Mouse (Mus musculus) ES-E14 (cell line): ENCODE results near the gene Morc3. TPM values are rescaled to one million over a fixed set of nuclear protein-coding genes. Genes with fewer than 3 reads are reported as not detected.

Source experiments
- DNase-seq: peaks from one replicate; pipeline ENCODE4 v3.0.0-alpha.2; 2013; ENCODE audit warnings: low read depth, low spot score
- H3K27ac ChIP-seq: 2 replicates; pipeline ENCODE4 v1.5.1; 2012; ENCODE audit warnings: low read depth, mild to moderate bottlenecking, low read length, moderate library complexity, mixed read lengths; ENCODE audit not compliant: poor library complexity, insufficient read depth, severe bottlenecking
- H3K36me3 ChIP-seq: 2 replicates; pipeline ENCODE4 v1.6.1; 2012; ENCODE audit warnings: mild to moderate bottlenecking, low read length, moderate library complexity, mixed read lengths; ENCODE audit not compliant: control insufficient read depth, poor library complexity, insufficient read depth, severe bottlenecking
- H3K4me1 ChIP-seq, 2 experiments: fragments of 150-350 bp in 1 of 2; sonication (generic) in 1 of 2; 2 replicates each; pipeline ENCODE4 v1.6.1; 2012; ENCODE audit warnings: low read length in 2 of 2, mild to moderate bottlenecking in 1 of 2, mixed read lengths in 1 of 2; ENCODE audit not compliant: control insufficient read depth in 2 of 2, insufficient read depth in 2 of 2, poor library complexity in 1 of 2
- H3K4me3 ChIP-seq, 2 experiments: fragments of 150-350 bp in 1 of 2; sonication (generic) in 1 of 2; 2 replicates each; pipeline ENCODE4 v1.5.1; 2012; ENCODE audit warnings: low read length in 2 of 2, low read depth in 1 of 2, mild to moderate bottlenecking in 1 of 2, mixed read lengths in 1 of 2; ENCODE audit not compliant: insufficient read depth in 1 of 2, poor library complexity in 1 of 2, severe bottlenecking in 1 of 2
- H3K9ac ChIP-seq: 2 replicates; pipeline ENCODE4 v1.6.1; 2012; ENCODE audit warnings: low read depth, mild to moderate bottlenecking, low read length, mixed read lengths; ENCODE audit not compliant: poor library complexity, insufficient read depth, severe bottlenecking
- H3K9me3 ChIP-seq: fragments of 150-350 bp; sonication (generic); 2 replicates; pipeline ENCODE4 v1.6.1; 2012; ENCODE audit warnings: low read depth, mild to moderate bottlenecking, low read length; ENCODE audit not compliant: control insufficient read depth, insufficient read depth
- CHD2 ChIP-seq: IDR thresholded peaks from 2 replicates; pipeline ENCODE4 v1.6.1; 2014; ENCODE audit warnings: mild to moderate bottlenecking, low read depth, low read length, inconsistent platforms
- HCFC1 ChIP-seq: IDR thresholded peaks from 2 replicates; pipeline ENCODE4 v1.6.1; 2012; ENCODE audit warnings: low read length, inconsistent platforms, borderline replicate concordance; ENCODE audit not compliant: insufficient read depth
- MAFK ChIP-seq: IDR thresholded peaks from 2 replicates; pipeline ENCODE4 v1.6.1; 2014; ENCODE audit warnings: mild to moderate bottlenecking, low read depth, low read length, inconsistent platforms; ENCODE audit not compliant: insufficient read depth
- ZC3H11A ChIP-seq: IDR thresholded peaks from 2 replicates; pipeline ENCODE4 v1.6.1; 2012; ENCODE audit warnings: low read depth, mild to moderate bottlenecking, inconsistent platforms, low read length, borderline replicate concordance
- ZNF384 ChIP-seq: IDR thresholded peaks from 2 replicates; pipeline ENCODE4 v1.6.1; 2012; ENCODE audit warnings: low read depth, low read length, inconsistent platforms
- in situ Hi-C, 2 experiments: fragments of 600-800 bp; cut with MboI; formaldehyde crosslinking; loops; one replicate each; pipeline ENCODE4 v1.15.1; 2025; ENCODE audit warnings: low sequenced_read_pairs in 2 of 2, inconsistent platforms in 1 of 2; ENCODE audit not compliant: unreplicated experiment in 2 of 2
- total RNA-seq: library from RNA; depleted of rRNA; stranded (reverse); fragments of 300-350 nt; gene quantifications from 2 replicates; pipeline ENCODE4 v1.2.3, GENCODE M21; 2012

Gene Morc3
- total RNA-seq, 1 experiment, result 90.3 TPM

- DNase-seq, result no peak
- Histone ChIP-seq H3K4me3 (no peak overlapping the region), H3K9me3 (no peaks in the 10 kb centered on the region), H3K9ac (no peak overlapping the region), H3K4me1 (peaks cover 2 to 19% of the 10 kb centered on the region in 2 experiments; a peak in 2 of 4 replicates), H3K27ac (no peak overlapping the region), H3K36me3 (peaks cover 7% of the 10 kb centered on the region)
- in situ Hi-C loops, result no loop called here
- no peak for TF ChIP-seq HCFC1
- no peak for TF ChIP-seq MAFK
- TF ChIP-seq ZNF384, result no peak
- no peak for TF ChIP-seq CHD2
- no peak for TF ChIP-seq ZC3H11A
These were observed 78.0 kb downstream of the Morc3 start for GRCm38 (mm10) chr16:93909936-93910335.

GRCm38 (mm10) chr16:93910735-93911665, 79.1 kb downstream of the Morc3 start:
- Histone ChIP-seq H3K9me3 (no peaks in the 10 kb centered on the region), H3K4me1 (peaks cover 2 to 19% of the 10 kb centered on the region in 2 experiments; a peak in 2 of 4 replicates), H3K4me3 (peak overlapping the region; percentile 5 to 16; a peak in 2 of 4 replicates), H3K36me3 (peaks cover under 1% of the 10 kb centered on the region; the same call in 1 of the 2 replicates), H3K9ac (peak overlapping the region; percentile 62; the same call in 1 of the 2 replicates), H3K27ac (peak overlapping the region; percentile 49; the same call in 1 of the 2 replicates)
- in situ Hi-C loops, result no loop called here
- DNase-seq, result no peak
- no peak for TF ChIP-seq ZC3H11A
- TF ChIP-seq CHD2, result no peak
- no peak for TF ChIP-seq MAFK
- TF ChIP-seq ZNF384, result no peak

GRCm38 (mm10) chr16:93912158-93912557, 80.2 kb downstream of the Morc3 start:
- no peak overlapping the region; the same call in 1 of the 2 replicates for H3K9ac ChIP-seq
- peaks cover 2 to 14% of the 10 kb centered on the region in 2 experiments; a peak in 1 of 4 replicates for H3K4me1 ChIP-seq
- in situ Hi-C loops, result no loop called here

GRCm38 (mm10) chr16:93912808-93913207, 80.9 kb downstream of the Morc3 start:
- in situ Hi-C loops, result no loop called here
- no peaks in the 10 kb centered on the region for H3K36me3 ChIP-seq
- H3K9ac ChIP-seq, result no peak overlapping the region
- H3K27ac ChIP-seq, result no peak overlapping the region
- H3K9me3 ChIP-seq, result no peaks in the 10 kb centered on the region
- H3K4me3 ChIP-seq, result no peak overlapping the region
- no peak for TF ChIP-seq HCFC1
- TF ChIP-seq MAFK, result no peak
- no peak for TF ChIP-seq ZNF384
- TF ChIP-seq CHD2, result no peak
- TF ChIP-seq ZC3H11A, result no peak
- H3K4me1 ChIP-seq, result peaks cover 0 to 12% of the 10 kb centered on the region in 2 experiments; a peak in 1 of 4 replicates
- no peak for DNase-seq

More at GRCm38 (mm10) chr16:93912158-93912557, 80.2 kb downstream of the Morc3 start:
- Histone ChIP-seq H3K9me3 (no peaks in the 10 kb centered on the region), H3K27ac (no peak overlapping the region), H3K36me3 (no peaks in the 10 kb centered on the region), H3K4me3 (no peak overlapping the region)
- TF ChIP-seq ZNF384, result no peak
- TF ChIP-seq CHD2, result no peak
- no peak for TF ChIP-seq MAFK
- TF ChIP-seq HCFC1, result no peak
- no peak for TF ChIP-seq ZC3H11A
- DNase-seq, result no peak
